Mouse (Mus musculus) forebrain, embryonic 15.5 days (tissue): ENCODE measurements around the gene Tdrd7. TPM values are rescaled to one million over a fixed set of nuclear protein-coding genes. Genes with fewer than 3 reads are reported as not detected.

Source experiments
- ATAC-seq: fragments of 200-750 bp; cut with Nextera tagmentation; replicated peaks from 2 replicates; pipeline ENCODE4 v1.8.0; 2017; ENCODE audit warnings: mild to moderate bottlenecking, moderate TSS enrichment, moderate library complexity
- H3K27ac ChIP-seq: fragments of 300-500 bp; sonication (generic); replicated peaks from 2 replicates; pipeline ENCODE4 v1.5.1; 2015; ENCODE audit warnings: mild to moderate bottlenecking, inconsistent platforms
- H3K27me3 ChIP-seq: fragments of 300-500 bp; sonication (generic); 2 replicates; pipeline ENCODE4 v1.6.1; 2015; ENCODE audit warnings: inconsistent platforms
- H3K36me3 ChIP-seq: fragments of 300-500 bp; sonication (generic); 2 replicates; pipeline ENCODE4 v1.6.1; 2015; ENCODE audit warnings: mild to moderate bottlenecking, inconsistent platforms
- H3K4me1 ChIP-seq: fragments of 300-500 bp; sonication (generic); 2 replicates; pipeline ENCODE4 v1.6.1; 2015; ENCODE audit warnings: inconsistent platforms
- H3K4me2 ChIP-seq: fragments of 300-500 bp; sonication (generic); replicated peaks from 2 replicates; pipeline ENCODE4 v1.6.1; 2015; ENCODE audit warnings: mild to moderate bottlenecking, inconsistent platforms
- H3K4me3 ChIP-seq: fragments of 300-500 bp; sonication (generic); 2 replicates; pipeline ENCODE4 v1.5.1; 2015; ENCODE audit warnings: mild to moderate bottlenecking, inconsistent platforms
- H3K9ac ChIP-seq: fragments of 300-500 bp; sonication (generic); replicated peaks from 2 replicates; pipeline ENCODE4 v1.6.1; 2015; ENCODE audit warnings: mild to moderate bottlenecking, inconsistent platforms
- H3K9me3 ChIP-seq: fragments of 300-500 bp; sonication (generic); 2 replicates; pipeline ENCODE4 v1.6.1; 2016; ENCODE audit warnings: inconsistent platforms
- WGBS: fragments of 180-500 bp; shearing (Covaris S2); methylation state at CpG from one replicate; pipeline ENCODE4 v1.1.7; 2015; ENCODE audit warnings: mixed read lengths; 5-methylcytosine and 5-hydroxymethylcytosine counted together
- polyA plus RNA-seq: library from polyadenylated mRNA; unstranded; fragments of >200 nt; fragmentation: Nextera tagmentation; extraction: Ambion mirVana; gene quantifications from 2 replicates; pipeline ENCODE4 v1.2.1, GENCODE M21; 2015

The Tdrd7 gene
- polyA plus RNA-seq = 14.6 and 17.3 TPM in 2 replicates

GRCm38 (mm10) chr4:45964771-45965439, at the start of gene Tdrd7:
Tdrd7 (plus strand) TSS chr4:45965334.
- no peaks in the 10 kb centered on the region; the same call in 1 of the 2 replicates for H3K4me1 ChIP-seq
- no peak within 1 kb of the TSS for H3K9ac ChIP-seq
- H3K9me3 ChIP-seq = no peaks in the 10 kb centered on the region
- H3K27ac ChIP-seq = no peak within 1 kb of the TSS
- no peaks in the 10 kb centered on the region for H3K36me3 ChIP-seq
- H3K4me2 ChIP-seq = no peak within 1 kb of the TSS
- H3K27me3 ChIP-seq = 0 out of 2 replicates have a peak, but pooled peaks cover 3% of the 10 kb centered on the region
- H3K4me3 ChIP-seq = no peak within 1 kb of the TSS
- ATAC-seq = no peak
- 81% methylated on average over 10 of the region's 10 CpGs for WGBS

GRCm38 (mm10) chr4:45917091-45917490, 48.0 kb upstream of the Tdrd7 start:
- no peak overlapping the region for H3K27ac ChIP-seq
- no peak for ATAC-seq
- no peaks in the 10 kb centered on the region for H3K4me1 ChIP-seq
- no peak overlapping the region for H3K4me2 ChIP-seq
- no peaks in the 10 kb centered on the region for H3K9me3 ChIP-seq
- H3K9ac ChIP-seq = no peak overlapping the region
- WGBS = 71% methylated on average over 7 of the region's 7 CpGs
- H3K36me3 ChIP-seq = no peaks in the 10 kb centered on the region
- no peaks in the 10 kb centered on the region for H3K27me3 ChIP-seq
- H3K4me3 ChIP-seq = no peak overlapping the region

- H3K4me3 ChIP-seq = no peak overlapping the region
- H3K27me3 ChIP-seq = no peaks in the 10 kb centered on the region
- H3K9ac ChIP-seq = no peak overlapping the region
- ATAC-seq = no peak
- no peak overlapping the region for H3K27ac ChIP-seq
- H3K4me1 ChIP-seq = no peaks in the 10 kb centered on the region
- no peaks in the 10 kb centered on the region for H3K9me3 ChIP-seq
- H3K36me3 ChIP-seq = no peaks in the 10 kb centered on the region
- H3K4me2 ChIP-seq = no peak overlapping the region
- 89% methylated on average over 10 of the region's 10 CpGs for WGBS
Measured at GRCm38 (mm10) chr4:45921663-45922435, 43.3 kb upstream of the Tdrd7 start.

- WGBS = 84% methylated on average over 4 of the region's 4 CpGs
- no peak overlapping the region for H3K4me2 ChIP-seq
- H3K9ac ChIP-seq = no peak overlapping the region
- no peak for ATAC-seq
- H3K36me3 ChIP-seq = no peaks in the 10 kb centered on the region
- no peak overlapping the region for H3K27ac ChIP-seq
- no peaks in the 10 kb centered on the region for H3K9me3 ChIP-seq
- no peaks in the 10 kb centered on the region for H3K27me3 ChIP-seq
- H3K4me3 ChIP-seq = no peak overlapping the region
- H3K4me1 ChIP-seq = no peaks in the 10 kb centered on the region
Measured at GRCm38 (mm10) chr4:45924011-45924410, 41.1 kb upstream of the Tdrd7 start.

- no peak for ATAC-seq
- no peaks in the 10 kb centered on the region for H3K36me3 ChIP-seq
- no peaks in the 10 kb centered on the region for H3K9me3 ChIP-seq
- no peaks in the 10 kb centered on the region for H3K27me3 ChIP-seq
- H3K27ac ChIP-seq = no peak overlapping the region
- H3K4me1 ChIP-seq = no peaks in the 10 kb centered on the region
- H3K9ac ChIP-seq = no peak overlapping the region
- 78% methylated on average over 4 of the region's 4 CpGs for WGBS
- H3K4me2 ChIP-seq = no peak overlapping the region
- no peak overlapping the region for H3K4me3 ChIP-seq
Measured at GRCm38 (mm10) chr4:45928561-45928960, 36.6 kb upstream of the Tdrd7 start.

GRCm38 (mm10) chr4:45941628-45942044, 23.5 kb upstream of the Tdrd7 start:
- Histone ChIP-seq H3K4me3 (no peak overlapping the region), H3K27me3 (no peaks in the 10 kb centered on the region), H3K9ac (no peak overlapping the region), H3K4me1 (no peaks in the 10 kb centered on the region; the same call in 1 of the 2 replicates), H3K9me3 (no peaks in the 10 kb centered on the region), H3K27ac (no peak overlapping the region), H3K4me2 (no peak overlapping the region), H3K36me3 (no peaks in the 10 kb centered on the region)
- 24% methylated on average over 13 of the region's 13 CpGs for WGBS
- ATAC-seq = 0 out of 2 replicates have a peak, but pooled peaks have one; percentile 35

GRCm38 (mm10) chr4:45947729-45948128, 17.4 kb upstream of the Tdrd7 start:
- Histone ChIP-seq H3K4me2 (no peak overlapping the region), H3K36me3 (no peaks in the 10 kb centered on the region), H3K9ac (no peak overlapping the region), H3K27me3 (no peaks in the 10 kb centered on the region), H3K27ac (no peak overlapping the region), H3K9me3 (no peaks in the 10 kb centered on the region), H3K4me3 (no peak overlapping the region), H3K4me1 (no peaks in the 10 kb centered on the region)
- no peak for ATAC-seq
- 69% methylated on average over 8 of the region's 8 CpGs for WGBS

GRCm38 (mm10) chr4:45949109-45949848, 15.9 kb upstream of the Tdrd7 start:
- Histone ChIP-seq H3K36me3 (no peaks in the 10 kb centered on the region), H3K4me2 (no peak overlapping the region), H3K27me3 (no peaks in the 10 kb centered on the region), H3K9me3 (no peaks in the 10 kb centered on the region), H3K27ac (no peak overlapping the region), H3K9ac (no peak overlapping the region), H3K4me3 (no peak overlapping the region), H3K4me1 (no peaks in the 10 kb centered on the region)
- 87% methylated on average over 7 of the region's 7 CpGs for WGBS
- no peak for ATAC-seq

GRCm38 (mm10) chr4:45951830-45952229, 13.3 kb upstream of the Tdrd7 start:
- ATAC-seq = no peak
- Histone ChIP-seq H3K9me3 (no peaks in the 10 kb centered on the region), H3K4me1 (no peaks in the 10 kb centered on the region), H3K27me3 (no peaks in the 10 kb centered on the region), H3K9ac (no peak overlapping the region), H3K27ac (no peak overlapping the region), H3K4me2 (no peak overlapping the region), H3K4me3 (no peak overlapping the region), H3K36me3 (no peaks in the 10 kb centered on the region)
- WGBS = 94% methylated on average over 18 of the region's 18 CpGs

- 93% methylated on average over 23 of the region's 23 CpGs for WGBS
- H3K36me3 ChIP-seq = no peaks in the 10 kb centered on the region
- ATAC-seq = no peak
- no peak overlapping the region for H3K4me3 ChIP-seq
- no peaks in the 10 kb centered on the region for H3K9me3 ChIP-seq
- H3K4me2 ChIP-seq = no peak overlapping the region
- no peak overlapping the region for H3K27ac ChIP-seq
- no peaks in the 10 kb centered on the region for H3K27me3 ChIP-seq
- no peaks in the 10 kb centered on the region for H3K4me1 ChIP-seq
- H3K9ac ChIP-seq = no peak overlapping the region
Measured at GRCm38 (mm10) chr4:45953025-45953919, 11.9 kb upstream of the Tdrd7 start.

- Histone ChIP-seq H3K9ac (no peak overlapping the region), H3K4me3 (no peak overlapping the region), H3K9me3 (no peaks in the 10 kb centered on the region), H3K27me3 (no peaks in the 10 kb centered on the region), H3K4me1 (no peaks in the 10 kb centered on the region), H3K36me3 (no peaks in the 10 kb centered on the region), H3K27ac (no peak overlapping the region), H3K4me2 (no peak overlapping the region)
- 82% methylated on average over 4 of the region's 4 CpGs for WGBS
- no peak for ATAC-seq
Measured at GRCm38 (mm10) chr4:45955235-45955634, 9.9 kb upstream of the Tdrd7 start.
